In the genomic region with DNA sequence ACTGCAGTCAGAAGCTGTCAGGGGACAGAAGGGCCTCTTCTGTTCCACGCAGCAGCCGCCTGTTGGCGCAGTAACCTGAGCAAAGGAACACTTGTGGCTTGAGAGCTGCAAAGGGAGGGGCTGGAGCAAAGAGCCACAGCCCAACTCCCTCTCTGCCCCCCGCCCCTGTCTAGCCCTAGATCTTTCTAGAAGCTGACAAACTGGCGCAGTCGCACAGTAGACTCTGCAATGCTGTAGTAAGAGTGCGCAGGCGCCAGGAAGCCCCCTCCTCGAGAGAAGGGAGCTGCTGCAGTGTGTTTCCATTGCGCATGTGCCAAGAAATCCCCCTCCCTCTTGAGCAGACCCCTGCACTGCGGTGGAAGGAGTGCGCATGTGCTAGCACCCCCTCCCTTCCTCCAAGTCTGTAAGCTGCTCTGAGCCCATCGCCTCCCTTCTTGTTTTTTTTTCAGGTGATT, we compare ENCODE assay signal across 8 mouse cellular contexts.
DNase-seq lines count a peak whose midpoint lies in the region; ATAC-seq and TF ChIP-seq lines count a peak whose summit lies in the region.

No protein-coding gene starts in this region.

- no peaks in the 10 kb centered on the region for H3K36me3 ChIP-seq in heart, embryonic 11.5 days (ENCODE audit: control insufficient read depth, insufficient read depth, low read length)
- no peaks in the 10 kb centered on the region for H3K36me3 ChIP-seq in ES-Bruce4 (ENCODE audit: control insufficient read depth, insufficient read depth, low read length, poor library complexity, severe bottlenecking)
- H3K36me3 ChIP-seq in hindbrain, embryonic 16.5 days (ENCODE audit: control insufficient read depth, insufficient read depth, low read length), result no peaks in the 10 kb centered on the region
- no peaks in the 10 kb centered on the region for H3K36me3 ChIP-seq in midbrain, embryonic 16.5 days (ENCODE audit: control insufficient read depth, insufficient read depth, low read length)

- WGBS in heart, embryonic 11.5 days (ENCODE audit: insufficient replicate concordance), result 7% methylated on average over 13 of the region's 13 CpGs
- 18% methylated on average over 13 of the region's 13 CpGs for WGBS in hindbrain, embryonic 16.5 days
- 22% methylated on average over 13 of the region's 13 CpGs for WGBS in midbrain, embryonic 16.5 days

- H3K9ac ChIP-seq in heart, embryonic 11.5 days (ENCODE audit: low read depth, low read length), result no peak overlapping the region
- H3K9ac ChIP-seq in ES-Bruce4 (ENCODE audit: low read depth, poor library complexity, severe bottlenecking), result no peak overlapping the region
- H3K9ac ChIP-seq in hindbrain, embryonic 16.5 days (ENCODE audit: low read depth, low read length), result no peak overlapping the region
- no peak overlapping the region for H3K9ac ChIP-seq in midbrain, embryonic 16.5 days (ENCODE audit: low read depth, low read length)

- DNase-seq in heart, postnatal 14 days, result no peak
- DNase-seq in embryo, embryonic 10.5 days (ENCODE audit: low spot score), result peak; percentile 85
- no peak for DNase-seq in c-Kit-positive CD71-positive TER-119-positive erythroid progenitor cells, embryonic 14.5 days (ENCODE audit: low spot score)
- no peak for DNase-seq in thymus, postnatal 0 days (ENCODE audit: low spot score)

- H3K27ac ChIP-seq in heart, embryonic 11.5 days (ENCODE audit: low read depth, low read length), result 0 out of 2 replicates have a peak overlapping the region, but pooled peaks have one; percentile 22
- H3K27ac ChIP-seq in ES-Bruce4 (ENCODE audit: insufficient read depth, low read length), result no peak overlapping the region; the same call in 1 of the 2 replicates
- H3K27ac ChIP-seq in hindbrain, embryonic 16.5 days (ENCODE audit: low read depth, low read length), result peak overlapping the region; percentile 72
- H3K27ac ChIP-seq in midbrain, embryonic 16.5 days (ENCODE audit: low read length), result peak overlapping the region; percentile 70

- no peaks in the 10 kb centered on the region for H3K27me3 ChIP-seq in heart, embryonic 11.5 days (ENCODE audit: control insufficient read depth, insufficient read depth, low read length)
- H3K27me3 ChIP-seq in ES-Bruce4 (ENCODE audit: control insufficient read depth, insufficient read depth, low read length, poor library complexity, severe bottlenecking), result no peaks in the 10 kb centered on the region
- no peaks in the 10 kb centered on the region for H3K27me3 ChIP-seq in hindbrain, embryonic 16.5 days (replicated peaks; ENCODE audit: control insufficient read depth, insufficient read depth, low read length)
- no peaks in the 10 kb centered on the region for H3K27me3 ChIP-seq in midbrain, embryonic 16.5 days (ENCODE audit: control insufficient read depth, insufficient read depth, low read depth, low read length)

- H3K9me3 ChIP-seq in heart, embryonic 11.5 days (replicated peaks; ENCODE audit: control insufficient read depth, low read length), result no peaks in the 10 kb centered on the region; the same call in 1 of the 2 replicates
- no peaks in the 10 kb centered on the region for H3K9me3 ChIP-seq in ES-Bruce4 (replicated peaks; ENCODE audit: control insufficient read depth, insufficient read depth, low read length, poor library complexity, severe bottlenecking)
- no peaks in the 10 kb centered on the region; the same call in none of the 2 replicates for H3K9me3 ChIP-seq in hindbrain, embryonic 16.5 days (ENCODE audit: control insufficient read depth, low read length)
- no peaks in the 10 kb centered on the region; the same call in 1 of the 2 replicates for H3K9me3 ChIP-seq in midbrain, embryonic 16.5 days (replicated peaks; ENCODE audit: control insufficient read depth, low read length, poor library complexity, severe bottlenecking)

- H3K4me3 ChIP-seq in heart, embryonic 11.5 days (ENCODE audit: low read depth, low read length), result peak overlapping the region; percentile 19
- 0 out of 2 replicates have a peak overlapping the region, but pooled peaks have one; percentile 13 for H3K4me3 ChIP-seq in ES-Bruce4 (ENCODE audit: low read depth, low read length)
- H3K4me3 ChIP-seq in hindbrain, embryonic 16.5 days (ENCODE audit: low read length), result no peak overlapping the region
- H3K4me3 ChIP-seq in midbrain, embryonic 16.5 days (ENCODE audit: low read depth, low read length), result no peak overlapping the region

- peak overlapping the region; percentile 52 for H3K4me2 ChIP-seq in heart, embryonic 11.5 days
- H3K4me2 ChIP-seq in hindbrain, embryonic 16.5 days (ENCODE audit: low read length), result peak overlapping the region; percentile 44
- H3K4me2 ChIP-seq in midbrain, embryonic 16.5 days (ENCODE audit: low read length), result peak overlapping the region; percentile 36

- intact Hi-C loops in heart, postnatal 14 days (cut with DNase I), result no loop called here

- TF ChIP-seq CTCF in ES-Bruce4 (IDR thresholded peaks at IDR 0.05; ENCODE audit: low read depth, low read length), result no peak

- no peaks in the 10 kb centered on the region for H3K4me1 ChIP-seq in heart, embryonic 11.5 days (ENCODE audit: control insufficient read depth, insufficient read depth, low read length)
- no peaks in the 10 kb centered on the region for H3K4me1 ChIP-seq in ES-Bruce4 (ENCODE audit: control insufficient read depth, insufficient read depth, low read length)
- no peaks in the 10 kb centered on the region; the same call in 1 of the 2 replicates for H3K4me1 ChIP-seq in hindbrain, embryonic 16.5 days (ENCODE audit: control insufficient read depth, insufficient read depth, low read depth, low read length)
- H3K4me1 ChIP-seq in midbrain, embryonic 16.5 days (ENCODE audit: control insufficient read depth, insufficient read depth, low read length), result peaks cover 14% of the 10 kb centered on the region

- ATAC-seq in heart, embryonic 11.5 days (replicated peaks; ENCODE audit: insufficient number of reproducible peaks, low FRiP score, low TSS enrichment), result peak; percentile 86
- peak; percentile 97 for ATAC-seq in hindbrain, embryonic 16.5 days
- ATAC-seq in midbrain, embryonic 16.5 days, result peak; percentile 93

- no peak for TF ChIP-seq POLR2A in ES-Bruce4 (IDR thresholded peaks at IDR 0.05; ENCODE audit: insufficient read depth, low read length)

- TF ChIP-seq EP300 in ES-Bruce4 (IDR thresholded peaks at IDR 0.05; ENCODE audit: insufficient read depth, low read depth, low read length), result no peak

Comparison
In these comparisons a context has a peak if more than half of its experiments do, and no peak if none do; other contexts are left out.
1. H3K4me3 ChIP-seq: peak in heart, embryonic 11.5 days (single experiment) and ES-Bruce4 (single experiment); none in hindbrain, embryonic 16.5 days (single experiment) and midbrain, embryonic 16.5 days (single experiment).
2. Peak in every context shown above with its lines, with median percentiles within 50 percentile points of each other: ATAC-seq and H3K4me2 ChIP-seq.